Mouse (Mus musculus) mesoderm, embryonic 11.5 days (tissue): ENCODE results near the gene Bcr.

Source experiments
- DNase-seq: peaks from one replicate; pipeline ENCODE4 v3.0.0-alpha.2; 2012; ENCODE audit warnings: low read depth, low spot score

Gene Bcr

DNA sequence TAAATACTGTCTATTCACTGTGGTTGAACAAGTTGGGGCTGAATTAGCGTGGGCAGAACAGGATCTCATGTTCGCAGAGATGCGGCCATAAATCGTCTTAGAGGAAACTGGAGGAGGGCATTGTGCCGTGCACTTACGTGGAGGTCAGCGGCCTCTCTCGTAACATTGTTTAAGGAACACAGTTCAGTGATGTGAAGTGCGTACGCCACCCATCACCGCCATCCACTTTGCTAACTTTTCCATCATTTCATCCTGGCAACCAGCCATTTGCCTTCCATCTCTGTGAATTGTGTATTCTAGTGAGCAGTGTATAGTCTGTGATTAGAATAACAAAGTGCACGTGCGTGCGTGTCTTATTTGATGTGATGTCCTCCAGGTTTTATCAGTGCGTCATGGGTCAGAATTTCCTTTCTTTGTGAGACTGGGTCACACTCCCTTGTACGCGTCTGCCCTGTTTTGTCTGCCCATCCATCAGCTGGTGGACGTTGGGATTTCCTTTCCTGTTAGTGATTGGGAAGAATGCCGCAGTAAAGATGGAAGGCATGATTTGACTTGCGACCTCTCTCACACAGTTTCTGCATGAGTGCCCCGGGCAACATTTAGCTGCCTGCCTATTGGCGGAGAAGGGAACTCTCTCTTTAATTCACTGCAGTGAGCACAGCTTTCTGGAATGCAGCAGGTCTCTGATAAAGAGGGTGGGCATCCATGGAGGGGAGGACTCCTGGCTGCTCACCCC lies 33.0 kb downstream of the Bcr start:
- DNase-seq, result peak; percentile 80

DNA sequence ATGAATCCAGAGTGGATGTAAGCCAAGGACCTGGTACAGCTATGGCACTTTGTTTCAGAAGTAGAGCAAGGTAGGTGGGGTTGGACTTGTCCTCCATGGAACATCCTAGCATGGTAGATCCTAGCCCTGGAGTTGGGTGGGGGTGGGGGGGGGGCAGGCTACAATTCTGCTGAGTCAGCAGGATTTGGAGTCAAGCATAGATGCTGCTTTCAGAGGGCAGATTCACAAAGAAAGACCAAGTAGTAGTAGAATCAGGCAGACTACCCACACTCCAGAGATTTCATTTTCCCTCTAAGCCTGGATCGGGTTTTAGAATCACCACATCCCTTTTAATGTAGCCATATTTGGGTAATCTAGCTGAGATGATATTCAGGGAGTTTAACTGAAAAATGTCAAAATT lies 33.9 kb downstream of the Bcr start:
- DNase-seq, result no peak

DNA sequence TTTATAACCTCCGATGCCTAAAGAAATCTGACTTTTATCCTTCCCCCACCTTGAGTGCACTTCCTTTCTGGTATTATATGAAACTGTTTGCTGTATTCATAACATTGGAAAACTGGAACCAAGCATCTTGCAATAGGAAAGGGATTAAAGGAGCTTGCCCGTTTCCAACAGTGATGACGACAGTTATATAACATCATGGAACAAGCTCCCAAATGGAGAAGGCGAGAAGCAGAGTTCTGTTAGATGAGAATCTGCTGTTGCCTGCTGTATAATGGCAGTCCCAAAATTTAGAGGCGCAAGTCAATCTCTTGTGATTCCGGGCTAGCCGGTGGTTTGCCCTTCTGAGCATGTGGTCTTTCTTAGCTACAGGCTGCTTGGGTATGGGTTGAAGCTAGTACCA lies 34.8 kb downstream of the Bcr start:
- no peak for DNase-seq

DNA sequence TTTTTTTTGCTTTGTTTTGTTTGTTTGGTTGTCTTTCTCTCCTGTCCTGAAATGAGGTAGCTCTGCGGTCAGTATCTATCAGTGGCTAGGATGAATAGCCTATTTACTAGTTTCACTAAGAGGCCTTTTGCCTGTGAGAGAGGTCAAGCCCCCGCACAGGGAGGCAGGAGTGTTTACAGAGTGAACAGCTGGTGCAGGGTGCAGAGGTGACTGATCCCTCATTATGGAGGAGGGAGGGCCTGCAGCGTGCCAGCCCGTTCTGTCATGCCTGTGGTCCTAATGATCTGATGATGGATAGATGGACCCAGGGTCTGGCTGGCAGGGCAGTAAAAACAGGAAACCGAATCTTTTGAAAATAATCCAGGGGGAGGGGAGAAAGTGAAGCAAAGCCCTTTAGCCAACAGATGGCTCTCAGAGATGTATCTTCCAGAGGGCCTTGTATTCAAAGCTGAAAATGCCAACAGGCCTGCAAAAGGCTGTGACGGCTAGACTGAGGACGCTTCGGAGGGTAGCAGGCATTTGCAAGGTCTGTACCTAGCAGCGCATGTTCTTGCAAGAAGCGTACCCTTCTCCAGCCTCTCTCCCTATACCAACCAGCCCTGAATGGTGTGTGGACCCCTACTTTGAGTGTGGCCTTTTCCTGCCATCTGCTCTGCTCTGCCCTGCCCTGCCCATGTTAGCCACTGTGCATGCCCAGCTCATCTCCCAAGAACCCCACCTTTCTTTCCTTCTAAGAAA lies 38.2 kb downstream of the Bcr start:
- DNase-seq, result peak; percentile 84

DNA sequence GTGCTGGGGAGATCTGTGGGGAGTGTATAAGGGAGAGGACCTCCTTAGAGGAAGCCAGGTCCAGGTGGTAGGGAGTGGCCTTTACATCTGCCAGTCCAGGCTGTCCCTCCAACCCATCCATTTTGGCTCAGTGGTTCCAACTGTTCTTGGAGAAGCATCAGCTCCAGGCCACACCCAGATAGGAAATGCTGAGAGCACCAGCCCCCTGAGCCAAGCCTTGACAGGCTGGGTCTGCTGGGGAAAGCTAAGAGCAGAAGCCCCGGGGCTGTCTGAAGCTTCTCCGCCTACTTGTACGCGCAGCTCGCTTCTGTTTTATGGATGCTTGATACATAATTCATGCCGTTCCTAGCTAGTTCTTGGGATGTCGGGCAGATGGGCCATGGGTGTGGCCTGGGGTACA lies 39.9 kb downstream of the Bcr start:
- DNase-seq, result no peak

DNA sequence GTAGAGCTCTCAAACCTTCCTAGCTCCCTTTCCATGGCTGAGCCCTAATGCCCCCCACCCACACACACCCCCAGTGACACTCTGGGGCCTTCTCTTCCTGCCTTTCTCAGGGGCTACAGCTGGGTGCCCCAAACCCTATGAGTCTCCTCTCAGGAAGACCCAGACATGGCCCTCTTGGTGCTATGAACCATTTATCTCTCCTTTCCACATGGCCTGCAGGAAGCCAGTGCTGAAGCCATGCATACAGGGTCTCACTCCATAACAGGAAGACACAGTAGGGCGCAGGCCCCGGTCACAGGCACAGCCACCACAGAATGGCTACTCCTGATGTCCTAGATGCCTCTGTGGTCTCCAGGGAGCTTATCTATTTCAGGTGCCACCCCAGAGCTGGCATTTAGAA lies 43.1 kb downstream of the Bcr start:
- no peak for DNase-seq

DNA sequence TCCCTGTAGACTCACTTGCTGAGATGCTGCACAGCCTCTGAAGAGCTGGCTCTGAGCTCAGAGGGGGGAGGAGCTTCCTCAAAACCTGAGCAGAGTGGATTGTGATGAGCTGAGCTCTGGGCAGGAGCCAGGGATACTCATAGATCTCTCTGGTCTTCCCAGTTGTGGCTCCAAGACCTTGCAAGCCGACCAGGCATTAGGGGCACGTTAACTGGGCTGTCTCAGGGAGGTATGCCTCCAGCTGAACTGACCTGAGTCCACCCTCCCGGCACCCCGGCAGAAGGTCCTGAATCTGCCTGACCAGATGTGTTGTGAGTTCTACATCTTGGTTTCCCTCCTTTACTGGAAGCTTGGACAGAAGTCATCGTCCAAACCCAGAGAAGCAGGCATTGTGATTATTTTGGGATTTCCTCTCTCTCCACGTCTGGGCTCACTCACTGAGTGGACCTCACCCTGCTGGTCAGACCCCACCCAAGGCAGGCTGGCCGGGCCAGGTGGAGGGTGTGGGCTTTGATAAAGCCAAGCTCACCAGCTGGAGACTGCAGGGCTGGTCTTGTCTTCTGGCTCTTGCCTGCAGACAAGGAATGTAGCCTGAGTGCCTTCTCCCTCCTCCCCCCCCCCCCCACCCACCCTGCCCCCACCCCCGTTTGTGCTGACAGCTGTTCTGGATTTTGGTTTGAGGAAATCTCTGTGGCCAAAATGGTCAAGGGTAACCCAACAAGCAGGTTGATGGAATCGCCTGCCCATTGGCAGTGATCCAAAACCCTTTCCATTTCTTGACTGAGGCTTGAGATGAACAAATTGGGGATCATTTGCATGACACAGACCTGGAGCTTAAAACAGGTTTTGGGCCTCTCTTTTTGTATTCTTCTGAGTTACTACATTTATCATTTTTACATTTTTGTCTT lies 44.1 kb downstream of the Bcr start:
- DNase-seq, result no peak

DNA sequence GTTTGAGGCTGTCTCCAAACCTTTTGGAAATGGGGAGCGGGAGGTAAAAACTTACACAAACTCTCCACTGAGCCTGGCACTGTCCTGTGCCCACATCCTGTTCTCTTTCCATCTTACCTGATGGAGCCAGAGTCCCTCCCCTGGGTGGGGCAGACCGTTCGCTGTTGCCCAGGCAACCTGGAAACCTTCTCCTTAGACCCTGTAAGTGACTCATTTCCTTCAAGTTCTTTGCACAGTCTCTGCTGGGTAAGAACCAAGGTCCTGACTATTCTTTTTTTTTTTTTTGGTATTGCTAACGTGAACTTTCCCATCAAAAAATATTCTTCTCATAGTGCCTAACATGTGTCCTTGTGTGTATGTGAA lies 44.7 kb downstream of the Bcr start:
- DNase-seq, result no peak

DNA sequence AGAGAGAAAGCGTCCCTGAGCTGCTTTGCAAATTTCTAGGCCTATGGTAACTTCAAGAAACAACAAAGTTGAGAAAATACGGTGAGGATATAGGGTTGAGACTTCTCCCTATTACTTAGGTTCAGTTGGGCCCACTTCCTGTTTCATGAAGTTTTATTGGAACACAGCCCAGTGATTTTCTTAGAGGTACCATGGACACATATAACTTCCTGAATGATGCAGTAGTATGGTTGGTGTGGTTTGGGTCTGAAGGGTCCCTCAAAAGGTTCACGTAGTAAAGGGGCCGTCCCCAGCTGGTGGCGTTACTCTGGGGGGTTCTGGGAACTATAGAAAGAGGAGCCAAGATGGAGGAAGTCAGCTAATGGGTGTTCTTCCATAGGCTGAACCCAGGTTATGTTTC lies 45.3 kb downstream of the Bcr start:
- DNase-seq, result no peak

DNA sequence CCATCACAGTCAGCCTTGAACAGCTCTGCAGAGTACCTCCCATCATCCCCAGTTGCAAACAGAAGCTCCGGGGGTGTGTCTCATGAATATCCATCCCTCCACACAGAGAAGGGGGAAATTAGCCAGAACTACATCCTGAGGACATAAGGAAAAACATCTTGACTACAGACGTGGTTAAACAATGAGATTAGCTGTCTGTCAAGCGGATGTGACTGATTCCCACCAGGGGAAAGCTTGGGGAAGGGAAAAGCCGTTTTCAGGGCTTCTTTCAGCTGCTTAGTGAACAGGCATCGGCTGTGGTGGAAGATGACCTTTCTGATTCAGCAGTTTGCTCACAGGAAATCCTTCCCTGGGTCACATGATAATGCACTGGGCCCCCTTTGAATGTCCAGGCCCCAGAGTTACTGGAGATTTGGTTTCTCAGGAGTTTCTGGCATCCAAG lies 46.6 kb downstream of the Bcr start:
- DNase-seq, result no peak

DNA sequence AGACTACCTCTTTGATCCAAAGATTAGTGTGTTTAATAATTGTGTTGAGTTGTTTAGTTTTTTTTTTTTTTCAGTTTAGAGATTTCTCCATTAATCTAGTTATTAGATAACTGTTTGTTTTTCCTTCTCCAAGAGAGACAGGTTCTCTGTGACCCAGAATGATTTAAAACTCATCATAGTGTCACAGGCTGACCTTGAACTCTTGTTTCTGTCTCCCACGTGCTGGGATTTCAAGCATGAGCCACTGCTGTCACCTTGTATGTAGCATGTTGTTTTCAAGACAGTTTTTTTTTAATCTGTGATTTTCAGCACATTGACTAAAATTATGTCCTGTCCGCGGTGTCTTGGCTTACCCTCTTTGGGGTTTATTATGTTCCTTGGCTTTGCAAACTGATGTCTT lies 47.7 kb downstream of the Bcr start:
- DNase-seq, result no peak

DNA sequence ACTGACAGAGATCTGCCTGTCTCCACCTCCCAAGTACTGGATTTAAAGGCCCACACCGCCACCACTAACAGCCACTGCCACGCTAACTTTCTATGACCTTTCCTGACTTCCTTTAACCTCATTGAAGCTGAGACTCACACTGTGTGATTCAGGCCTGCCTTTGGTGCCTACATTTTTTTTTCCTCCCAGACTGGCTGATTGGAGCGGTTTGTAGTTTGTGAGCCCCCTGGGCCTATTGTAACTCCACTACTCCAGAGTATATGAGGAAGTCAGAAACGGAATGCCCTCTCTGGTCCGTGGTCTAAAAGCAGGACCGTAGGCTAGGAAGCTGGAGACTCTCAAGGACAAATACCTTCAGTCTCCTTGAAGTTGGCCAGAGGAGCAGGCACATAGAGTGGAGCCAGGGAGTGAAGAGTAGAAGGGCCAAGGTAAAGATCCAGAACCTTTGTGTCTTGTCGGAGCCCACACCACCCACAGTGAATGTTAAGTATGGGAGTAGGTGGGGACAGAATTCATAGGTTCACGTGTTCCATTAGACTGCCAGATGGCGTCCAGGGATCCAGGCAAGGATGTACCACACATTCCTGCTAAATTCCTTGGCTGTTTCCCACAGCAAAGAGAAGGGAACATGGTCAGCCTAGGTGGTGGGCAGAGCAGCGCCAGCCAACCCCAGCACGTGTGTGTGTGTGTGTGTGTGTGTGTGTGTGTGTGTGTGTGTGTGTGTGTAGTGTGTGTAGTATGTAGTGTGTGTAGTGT lies 51.2 kb downstream of the Bcr start:
- DNase-seq, result no peak

DNA sequence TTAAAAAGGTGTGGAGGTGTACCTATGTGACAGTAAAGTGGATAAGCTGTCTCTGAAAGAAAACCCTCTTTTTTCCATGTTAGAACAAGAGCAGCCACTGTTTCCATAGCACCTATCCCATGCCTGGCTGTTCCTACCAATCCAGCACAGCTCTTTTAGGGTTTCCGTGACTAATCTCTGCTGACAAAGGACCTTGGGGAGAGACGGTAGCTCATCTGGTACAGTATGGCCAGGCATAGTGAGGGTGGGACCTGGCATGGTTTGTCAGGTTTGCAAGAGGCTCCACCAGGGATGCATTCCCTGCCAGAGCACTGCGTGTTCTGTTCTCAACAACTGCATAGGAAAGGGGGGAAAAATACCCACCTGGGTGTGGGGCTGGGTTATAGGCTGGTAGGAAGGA lies 52.0 kb downstream of the Bcr start:
- DNase-seq, result no peak

DNA sequence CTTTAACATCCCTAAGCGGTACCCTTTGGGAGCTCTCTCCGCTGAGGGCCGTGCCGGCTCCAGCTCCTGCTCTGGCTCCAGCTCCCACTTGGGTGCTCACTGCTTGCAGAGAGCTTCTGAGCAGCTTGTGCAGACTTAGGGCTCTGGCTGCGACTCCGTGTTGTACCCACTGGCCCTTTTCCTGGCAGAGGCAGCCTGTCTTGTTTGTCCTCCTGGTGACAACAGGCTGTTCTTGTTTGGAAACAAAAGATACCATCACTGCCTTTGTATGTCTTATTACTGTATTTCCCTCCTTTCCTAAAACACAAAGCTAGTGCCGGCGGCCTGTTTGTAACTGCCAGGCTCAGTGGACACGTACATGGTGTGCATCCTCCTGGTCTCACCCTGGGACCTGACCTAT lies 53.2 kb downstream of the Bcr start:
- DNase-seq, result no peak

DNA sequence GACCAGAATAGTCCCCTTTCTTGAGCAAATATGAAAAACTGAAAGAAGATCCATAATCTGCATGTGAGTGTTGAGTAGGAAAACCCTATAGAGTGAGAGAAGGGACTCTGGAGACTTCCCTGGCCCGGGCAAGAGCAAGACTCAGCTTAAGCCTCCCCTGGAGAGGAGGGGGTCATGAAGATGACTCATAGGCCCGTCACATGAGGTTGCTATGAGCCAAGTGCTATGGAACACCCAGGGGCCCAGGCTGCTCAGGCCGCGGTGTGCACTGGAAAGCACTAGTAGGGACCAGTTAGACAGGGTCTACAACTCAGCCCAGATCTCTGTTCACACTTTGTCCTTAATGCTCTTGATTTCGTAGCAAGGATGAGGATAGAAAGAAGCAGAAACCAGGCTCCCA lies 54.8 kb downstream of the Bcr start:
- no peak for DNase-seq

DNA sequence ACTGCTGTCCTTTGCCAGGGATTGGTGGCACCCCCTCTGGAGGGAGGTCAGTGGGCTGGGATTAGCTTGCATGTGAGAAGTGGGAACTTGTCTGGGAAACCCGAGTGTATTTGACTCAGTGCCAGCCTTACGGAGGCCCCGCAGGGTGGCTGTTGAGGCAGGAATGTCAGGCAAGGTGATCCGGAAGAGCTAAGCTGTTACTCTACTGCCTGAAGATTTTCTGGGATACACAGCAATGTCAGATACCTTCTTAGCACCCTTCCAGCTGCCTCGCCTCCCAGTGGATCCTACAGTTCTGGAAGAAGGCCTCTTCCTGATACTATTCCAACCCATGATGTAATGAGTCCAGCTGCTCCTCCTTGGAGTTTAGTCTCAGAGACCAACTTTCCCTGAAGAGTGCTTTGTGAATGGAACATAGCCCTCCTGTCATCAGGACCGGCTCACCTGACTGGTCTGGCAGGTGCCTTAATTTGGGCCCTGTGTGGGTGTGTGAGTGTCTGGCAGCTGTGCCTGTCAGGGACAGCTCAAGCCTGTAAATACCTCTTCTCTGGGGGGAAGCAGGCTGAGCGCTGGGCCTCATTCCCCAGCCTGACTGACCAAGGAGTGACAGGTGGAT lies 56.6 kb downstream of the Bcr start:
- no peak for DNase-seq

DNA sequence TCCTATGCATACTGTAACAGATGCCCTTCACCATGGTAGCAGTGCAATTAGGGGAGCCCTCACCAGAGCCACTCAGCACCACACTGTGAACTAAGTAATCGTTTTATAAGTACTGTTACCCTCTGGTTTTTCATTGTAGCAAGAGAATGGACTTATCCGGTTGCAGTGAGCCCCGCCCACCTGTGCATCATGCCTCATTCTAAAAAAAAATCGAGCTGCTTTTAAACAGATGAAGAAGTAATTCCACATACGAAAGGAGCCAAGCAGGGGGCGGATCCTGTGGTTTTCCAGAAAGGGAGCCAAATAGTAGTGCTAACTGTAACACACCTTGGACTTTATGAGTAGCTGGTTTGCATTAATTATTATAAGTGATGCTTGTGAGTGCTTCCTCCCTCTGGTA lies 58.1 kb downstream of the Bcr start:
- no peak for DNase-seq

DNA sequence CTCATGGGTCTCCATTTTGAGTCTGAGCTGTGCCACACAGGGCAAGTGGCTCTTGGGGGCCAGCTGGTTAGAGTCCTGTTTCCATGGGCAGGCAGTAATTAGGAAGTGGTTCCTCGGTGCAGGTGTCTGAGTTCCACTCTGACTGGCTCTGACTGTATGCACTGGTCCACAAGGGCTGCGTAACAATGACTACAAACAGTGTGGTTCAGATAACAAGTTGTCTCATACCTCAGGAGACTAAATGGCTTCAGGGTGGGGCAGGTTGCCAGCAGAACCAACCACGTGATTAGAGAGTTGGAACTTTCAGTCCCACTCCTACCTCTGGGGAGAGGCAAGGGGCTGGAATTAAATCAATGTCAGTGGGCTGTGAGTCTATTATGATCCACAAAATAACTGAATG lies 59.0 kb downstream of the Bcr start:
- no peak for DNase-seq

DNA sequence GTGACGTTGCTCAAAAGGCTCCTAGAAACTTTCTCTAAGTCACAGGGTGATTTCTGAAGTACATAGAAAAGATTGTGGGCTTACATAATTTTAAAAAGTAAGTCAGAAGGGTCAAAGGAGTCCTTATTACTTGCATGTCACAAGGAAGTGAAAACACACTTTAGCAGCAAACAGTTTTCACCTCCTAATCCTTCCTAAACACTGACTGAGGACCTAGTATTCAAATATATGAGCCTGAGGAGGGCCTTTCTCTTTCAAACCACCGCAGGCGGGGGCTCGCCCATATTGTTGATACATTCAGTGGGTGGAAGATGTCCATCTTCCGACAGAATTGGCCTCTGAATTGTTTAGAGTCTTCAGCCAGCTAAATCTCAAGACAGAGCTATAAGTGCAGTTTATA lies 59.8 kb downstream of the Bcr start:
- no peak for DNase-seq

DNA sequence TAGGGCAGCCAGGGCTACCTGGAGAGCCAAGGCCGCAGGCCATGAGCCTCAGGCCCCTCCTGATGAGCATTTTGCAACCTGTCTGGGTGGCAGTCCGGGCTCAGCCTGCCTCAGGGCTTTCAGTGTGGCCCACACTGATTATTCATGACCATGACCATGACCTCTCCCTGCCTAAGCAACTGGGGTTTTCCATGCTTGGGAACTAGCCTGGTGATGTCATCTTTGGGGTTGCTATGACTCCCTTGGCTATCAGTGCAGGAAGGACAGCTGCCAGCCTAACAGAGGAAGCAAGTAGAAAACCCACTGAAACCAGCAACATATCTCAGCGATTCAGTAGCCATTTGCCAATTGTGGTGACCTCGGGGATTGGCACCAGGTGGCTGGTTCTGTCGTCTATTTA lies 60.6 kb downstream of the Bcr start:
- DNase-seq, result peak; percentile 64

DNA sequence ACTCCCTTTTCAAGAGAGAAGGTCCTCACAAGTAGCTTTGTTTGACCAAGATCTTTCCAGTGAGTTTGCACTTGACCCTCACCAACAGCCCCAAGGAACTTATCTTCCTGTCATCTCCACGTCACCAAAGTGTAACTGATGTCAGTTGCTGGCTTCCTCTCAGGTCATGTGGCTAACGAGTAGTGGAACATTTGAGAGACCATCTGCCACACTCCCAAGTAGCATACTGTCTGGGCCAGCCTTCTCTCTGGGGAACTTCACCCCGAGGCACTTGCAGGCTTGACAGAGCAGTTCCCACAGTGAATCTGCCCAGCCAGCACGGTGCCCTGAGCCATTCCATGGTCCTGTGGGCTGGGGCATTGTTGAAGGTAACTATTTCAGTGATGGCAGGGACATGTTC lies 65.2 kb downstream of the Bcr start:
- DNase-seq, result no peak
